Mouse (Mus musculus): ENCODE data around the gene Uba1. TPM values are rescaled to one million over a fixed set of nuclear protein-coding genes. Genes with fewer than 3 reads are reported as not detected.

Gene Uba1
- total RNA-seq, 2 experiments from 2014 or later = 293 to 326 TPM

DNA sequence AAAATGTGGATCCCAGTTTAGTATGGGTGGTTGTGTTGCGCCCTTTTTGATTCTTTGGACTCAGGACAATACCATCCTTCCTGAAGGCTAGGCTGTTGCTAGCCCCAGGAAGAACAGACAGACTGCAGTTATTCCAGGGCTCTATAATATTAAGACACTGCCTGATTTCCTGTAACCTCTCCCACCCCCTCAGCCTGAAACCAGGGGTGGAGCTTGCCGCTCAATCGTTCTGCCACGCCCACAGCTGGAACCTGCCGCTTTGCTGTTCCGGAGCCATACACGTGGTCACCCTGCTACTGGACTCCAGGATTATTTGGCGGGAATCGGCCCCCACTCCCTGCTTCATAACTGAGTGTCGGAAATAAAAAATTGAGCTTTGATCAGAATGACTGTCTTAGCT is 71.9 kb downstream of the Uba1 start:
- peak; percentile 41 for DNase-seq

Other genes with a start within 250 kb of the Uba1 start
- gene Jade3, start 232.6 kb upstream of the Uba1 start, total RNA-seq (2021) = 1 to 10 TPM; 5.4 to 6.7 TPM
- 1 to 10 TPM; 1.1 to 1.7 TPM for gene Rgn, start 108.5 kb upstream of the Uba1 start, total RNA-seq (2021)
- gene Rbm10, start 40.8 kb upstream of the Uba1 start, total RNA-seq (2021) = 10 to 100 TPM; 27.4 to 29.1 TPM
- 100 to 1,000 TPM; 473 to 482 TPM for gene Ndufb11, start 40.7 kb upstream of the Uba1 start, total RNA-seq (2021)
- 100 to 1,000 TPM; 173 to 186 TPM for gene Cdk16, start 29.6 kb downstream of the Uba1 start, total RNA-seq (2021)
- 10 to 100 TPM; 17.0 to 17.1 TPM for gene Usp11, start 45.6 kb downstream of the Uba1 start, total RNA-seq (2021)
- 10 to 100 TPM; 69.1 to 73.3 TPM for gene Araf, start 139.5 kb downstream of the Uba1 start, total RNA-seq (2021)
- gene Timp1, start 211.8 kb downstream of the Uba1 start, total RNA-seq (2021) = 10 to 100 TPM; 19.8 to 21.1 TPM